Mouse (Mus musculus): ENCODE measurements around the gene Prom1. TPM values are rescaled to one million over a fixed set of nuclear protein-coding genes. Genes with fewer than 3 reads are reported as not detected.

Gene Prom1
- polyA plus RNA-seq, 1 experiment from 2014 or later: 8.0 TPM

Other genes with a start within 250 kb of the Prom1 start
- gene Cd38, start 233.5 kb downstream of the Prom1 start, polyA plus RNA-seq (2015; fragmentation: Nextera tagmentation; extraction: Ambion mirVana): 17.4 and 18.0 TPM in 2 replicates
- gene Gm7879, start 188.9 kb downstream of the Prom1 start, polyA plus RNA-seq (2015; fragmentation: Nextera tagmentation; extraction: Ambion mirVana): 1.1 TPM in 1 of 2 replicates, not detected in the other
- gene Fgfbp1, start 120.3 kb downstream of the Prom1 start, polyA plus RNA-seq (2015; fragmentation: Nextera tagmentation; extraction: Ambion mirVana): 5.0 and 5.3 TPM in 2 replicates
- 27.4 and 29.5 TPM in 2 replicates for gene Tapt1, start 124.6 kb upstream of the Prom1 start, polyA plus RNA-seq (2015; fragmentation: Nextera tagmentation; extraction: Ambion mirVana)